ENCODE assay signal across 30 mouse cellular contexts in genomic region chr12:51819951-51820498, GRCm38 (mm10). TPM values are rescaled to one million over a fixed set of nuclear protein-coding genes. Genes with fewer than 3 reads are reported as not detected.
DNase-seq lines count a peak whose midpoint lies in the region; ATAC-seq and TF ChIP-seq lines count a peak whose summit lies in the region.
"Had no signal": no experiment of that assay in that cellular context is flagged by ENCODE, and none has a peak within 500 bp of the region (broad histone marks: within the 10 kb centered on the region; RNA-seq: fewer than 3 reads in every experiment).

No protein-coding gene starts in this region.

- TF ChIP-seq EP300 in MEL (IDR thresholded peaks at IDR 0.05; ENCODE audit: low read depth in 1 of 2, low read length in 2 of 2) = peak; percentile 51 to 61

- ATAC-seq in granulocyte monocyte progenitor cell, adult 5-6 weeks (replicated peaks; ENCODE audit: poor library complexity, severe bottlenecking) = peak; percentile 20
- peak; percentile 36; the same call in 1 of the 2 replicates for ATAC-seq in liver, embryonic 15.5 days (ENCODE audit: insufficient read depth)
- no peak for ATAC-seq in stomach, embryonic 16.5 days (ENCODE audit: insufficient read depth, low FRiP score)
- ATAC-seq: forebrain, embryonic 14.5 days; hindbrain, postnatal 0 days; intestine, embryonic 15.5 days; lung, postnatal 0 days had no signal

- H3K4me2 ChIP-seq in liver, embryonic 15.5 days = peak overlapping the region; percentile 32
- H3K4me2 ChIP-seq in stomach, embryonic 16.5 days (ENCODE audit: low read depth, low read length) = no peak overlapping the region
- H3K4me2 ChIP-seq: embryonic facial prominence, embryonic 12.5 days; hindbrain, embryonic 12.5 days; intestine, embryonic 15.5 days; neural tube, embryonic 13.5 days had no signal

- 40% methylated on average over 4 of the region's 4 CpGs for WGBS in liver, embryonic 15.5 days (ENCODE audit: insufficient replicate concordance)
- WGBS in stomach, embryonic 16.5 days = 93% methylated on average over 4 of the region's 4 CpGs

- peaks cover 62% of the 10 kb centered on the region for H3K79me2 ChIP-seq in MEL (ENCODE audit: control insufficient read depth, insufficient read depth, low read length, poor library complexity)

- TF ChIP-seq POLR2A in MEL (IDR thresholded peaks at IDR 0.05; ENCODE audit: control insufficient read depth in 1 of 2, insufficient read depth in 1 of 2, low read depth in 1 of 2, low read length in 2 of 2, poor library complexity in 1 of 2) = no peak

- no peak for TF ChIP-seq RAD21 in MEL (IDR thresholded peaks at IDR 0.05; ENCODE audit: low read depth, low read length)

- peak overlapping the region; percentile 10; the same call in 1 of the 2 replicates for H3K9ac ChIP-seq in MEL (ENCODE audit: control insufficient read depth, low read depth, low read length, poor library complexity, severe bottlenecking)
- peak overlapping the region; percentile 15; the same call in 1 of the 2 replicates for H3K9ac ChIP-seq in liver, embryonic 15.5 days
- H3K9ac ChIP-seq in stomach, embryonic 16.5 days (ENCODE audit: low read length) = no peak overlapping the region
- H3K9ac ChIP-seq: embryonic facial prominence, embryonic 12.5 days; hindbrain, embryonic 12.5 days; intestine, embryonic 15.5 days; neural tube, embryonic 13.5 days had no signal

- TF ChIP-seq CTCF in MEL (IDR thresholded peaks at IDR 0.05 in 2 of 3, conservative IDR thresholded peaks at IDR 0.05 in 1 of 3; ENCODE audit: control insufficient read depth in 1 of 3, insufficient read depth in 1 of 3, low read depth in 2 of 3, low read length in 3 of 3, poor library complexity in 1 of 3, severe bottlenecking in 1 of 3) = no peak

- no peaks in the 10 kb centered on the region for H3K27me3 ChIP-seq in MEL (ENCODE audit: control insufficient read depth in 1 of 2, insufficient read depth in 2 of 2, low read length in 2 of 2)
- H3K27me3 ChIP-seq in liver, embryonic 15.5 days = no peaks in the 10 kb centered on the region
- no peaks in the 10 kb centered on the region for H3K27me3 ChIP-seq in stomach, embryonic 16.5 days (ENCODE audit: control insufficient read depth, insufficient read depth, low read length)
- H3K27me3 ChIP-seq: CH12.LX; embryonic facial prominence, embryonic 12.5 days; hindbrain, embryonic 12.5 days; intestine, embryonic 15.5 days; neural tube, embryonic 13.5 days had no signal

- peaks cover 10 to 54% of the 10 kb centered on the region in 2 experiments for H3K36me3 ChIP-seq in MEL (ENCODE audit: control insufficient read depth in 1 of 2, insufficient read depth in 2 of 2, low read length in 2 of 2)
- peaks cover 51% of the 10 kb centered on the region for H3K36me3 ChIP-seq in liver, embryonic 15.5 days (replicated peaks)
- H3K36me3 ChIP-seq in stomach, embryonic 16.5 days (ENCODE audit: control insufficient read depth, insufficient read depth, low read length) = peaks cover 5% of the 10 kb centered on the region

- H3K27ac ChIP-seq in MEL (ENCODE audit: control insufficient read depth, low read depth, low read length) = peak overlapping the region; percentile 45
- H3K27ac ChIP-seq in liver, embryonic 15.5 days (replicated peaks) = peak overlapping the region; percentile 63; the same call in 1 of the 2 replicates
- H3K27ac ChIP-seq in stomach, embryonic 16.5 days (ENCODE audit: low read length) = 0 out of 2 replicates have a peak overlapping the region, but pooled peaks have one; percentile 27
- H3K27ac ChIP-seq: embryonic facial prominence, embryonic 12.5 days; hindbrain, embryonic 12.5 days; hindbrain, postnatal 0 days; intestine, embryonic 15.5 days; macrophage; midbrain, embryonic 10.5 days; neural tube, embryonic 13.5 days had no signal

- H3K4me1 ChIP-seq in MEL (ENCODE audit: control insufficient read depth in 1 of 2, insufficient read depth in 2 of 2, low read length in 2 of 2) = peaks cover 30 to 33% of the 10 kb centered on the region in 2 experiments
- peaks cover 70% of the 10 kb centered on the region for H3K4me1 ChIP-seq in liver, embryonic 15.5 days (replicated peaks)
- peaks cover 14% of the 10 kb centered on the region; the same call in 1 of the 2 replicates for H3K4me1 ChIP-seq in stomach, embryonic 16.5 days (ENCODE audit: control insufficient read depth, insufficient read depth, low read length)
- H3K4me1 ChIP-seq: embryonic facial prominence, embryonic 12.5 days had no signal

- H3K4me3 ChIP-seq in MEL (ENCODE audit: control insufficient read depth in 1 of 2, insufficient read depth in 1 of 2, low read depth in 2 of 2, low read length in 2 of 2) = no peak overlapping the region
- H3K4me3 ChIP-seq in liver, embryonic 15.5 days (replicated peaks) = no peak overlapping the region
- H3K4me3 ChIP-seq in stomach, embryonic 16.5 days (replicated peaks; ENCODE audit: low read length) = no peak overlapping the region
- H3K4me3 ChIP-seq: embryonic facial prominence, embryonic 12.5 days; hindbrain, embryonic 12.5 days; intestine, embryonic 15.5 days; midbrain, embryonic 10.5 days; myocyte; neural tube, embryonic 13.5 days had no signal

- peak; percentile 43 for DNase-seq in MEL (ENCODE audit: low read depth, low spot score)
- no peak for DNase-seq in thymus, postnatal 4 days
- DNase-seq in ovary, postnatal 14 days (ENCODE audit: low spot score) = no peak
- DNase-seq in adrenal gland, postnatal 4 days (ENCODE audit: low spot score in 2 of 2) = no peak
- DNase-seq: adrenal gland, postnatal 10 days; cerebellum, adult 11 months; cerebellum, adult 9-10 months; cerebellum, postnatal 36 days; embryo, embryonic 11 days; gastrocnemius, postnatal 25 days; heart, postnatal 14 days; layer of hippocampus, postnatal 36 days; left cerebral cortex, postnatal 4 days; lung, adult 18-20 months; right cerebral cortex, postnatal 14 days; thymus, postnatal 14 days had no signal

- no peaks in the 10 kb centered on the region for H3K9me3 ChIP-seq in MEL (replicated peaks; ENCODE audit: insufficient read depth, low read length)
- H3K9me3 ChIP-seq in liver, embryonic 15.5 days (replicated peaks) = no peaks in the 10 kb centered on the region
- no peaks in the 10 kb centered on the region for H3K9me3 ChIP-seq in stomach, embryonic 16.5 days (replicated peaks; ENCODE audit: control insufficient read depth, low read length)
- H3K9me3 ChIP-seq: embryonic facial prominence, embryonic 12.5 days; hindbrain, embryonic 12.5 days; intestine, embryonic 15.5 days; midbrain, embryonic 10.5 days; neural tube, embryonic 13.5 days had no signal

TF ChIP-seq in MEL, 35 proteins besides CTCF, POLR2A, EP300 and RAD21 (continues in another document):
- TF ChIP-seq CHD1 (IDR thresholded peaks at IDR 0.05; ENCODE audit: low read depth, low read length) (0 out of 2 replicates have a peak, but pooled peaks have one; percentile 58), POLR2AphosphoS5 (IDR thresholded peaks at IDR 0.05; ENCODE audit: borderline replicate concordance, low read depth, low read length) (no peak), SMC3 (IDR thresholded peaks at IDR 0.05; ENCODE audit: low read depth, low read length) (no peak), MYC (IDR thresholded peaks at IDR 0.05; ENCODE audit: low read depth, low read length) (peak; percentile 86), SIN3A (IDR thresholded peaks at IDR 0.05; ENCODE audit: low read length) (peak; percentile 66; the same call in 1 of the 2 replicates), ELF1 (IDR thresholded peaks at IDR 0.05; ENCODE audit: low read depth, low read length) (no peak), GATA1 (IDR thresholded peaks at IDR 0.05; ENCODE audit: low read depth, low read length) (peak; percentile 25; the same call in 1 of the 2 replicates), BHLHE40 (IDR thresholded peaks at IDR 0.05; ENCODE audit: borderline replicate concordance, low read depth, low read length) (peak; percentile 91), MAX (IDR thresholded peaks at IDR 0.05; ENCODE audit: low read length) (peak; percentile 92), KAT2A (conservative IDR thresholded peaks at IDR 0.05; ENCODE audit: low read depth, low read length) (no peak), ZKSCAN1 (IDR thresholded peaks at IDR 0.05; ENCODE audit: low read depth, low read length) (no peak), TAL1 (IDR thresholded peaks at IDR 0.05; ENCODE audit: low read length) (0 out of 2 replicates have a peak, but pooled peaks have one; percentile 11), MAZ (IDR thresholded peaks at IDR 0.05; ENCODE audit: low read depth, low read length) (no peak), ETS1 (IDR thresholded peaks at IDR 0.05; ENCODE audit: low read depth, low read length) (peak; percentile 57), MAFK (IDR thresholded peaks at IDR 0.05; ENCODE audit: borderline replicate concordance, low read depth, low read length) (no peak), TCF12 (IDR thresholded peaks at IDR 0.05; ENCODE audit: low read depth, low read length) (peak; percentile 54), NRF1 (IDR thresholded peaks at IDR 0.05; ENCODE audit: insufficient read depth, low read depth, low read length, poor library complexity, severe bottlenecking) (no peak), MYB (IDR thresholded peaks at IDR 0.05; ENCODE audit: low read depth, low read length) (0 out of 2 replicates have a peak, but pooled peaks have one; percentile 29), RCOR1 (IDR thresholded peaks at IDR 0.05; ENCODE audit: low read depth, low read length) (no peak), ZC3H11A (IDR thresholded peaks at IDR 0.05; ENCODE audit: low read depth, low read length) (no peak), E2F4 (IDR thresholded peaks at IDR 0.05; ENCODE audit: borderline replicate concordance, low read depth, low read length) (no peak), UBTF (IDR thresholded peaks at IDR 0.05; ENCODE audit: borderline replicate concordance, insufficient read depth, low read depth, low read length) (no peak), GABPA (IDR thresholded peaks at IDR 0.05; ENCODE audit: low read depth, low read length) (no peak), USF2 (IDR thresholded peaks at IDR 0.05; ENCODE audit: borderline replicate concordance in 1 of 2, insufficient read depth in 1 of 2, low read depth in 1 of 2, low read length in 2 of 2) (no peak), MXI1 (IDR thresholded peaks at IDR 0.05; ENCODE audit: low read depth, low read length) (peak; percentile 88)

RNA-seq across cellular contexts. Expression of gene Hectd1, which starts 9.3 kb away (rescaled TPM):
- 67.3 and 72.0 TPM in 2 replicates for total RNA-seq in MEL (2012; rRNA removed)
- 100 to 1,000 TPM in 1 of 2 experiments, 10 to 100 TPM in 1; 55.2 to 248 TPM for polyA plus RNA-seq in MEL (2012; ENCODE audit: insufficient read depth in 1 of 2, insufficient read length in 2 of 2, low read depth in 1 of 2, low replicate concordance in 2 of 2, missing spikeins in 1 of 2)
- 51.0 and 52.9 TPM in 2 replicates for total RNA-seq in granulocyte monocyte progenitor cell, adult 5-6 weeks (2014; fragmentation: Nextera tagmentation)
- total RNA-seq in granulocyte monocyte progenitor cell, adult 5-6 weeks (2017) = 89.7 and 96.3 TPM in 2 replicates
- polyA plus RNA-seq in liver, embryonic 15.5 days (2015; fragmentation: Nextera tagmentation; extraction: Ambion mirVana) = 24.0 and 29.4 TPM in 2 replicates
- 36.7 and 37.4 TPM in 2 replicates for polyA plus RNA-seq in stomach, embryonic 16.5 days (2015; fragmentation: Nextera tagmentation; extraction: Ambion mirVana)
- 100 to 1,000 TPM in 1 of 2 experiments, 10 to 100 TPM in 1; 93.9 to 102 TPM for total RNA-seq in adrenal gland, postnatal 4 days (2021)
